Mouse (Mus musculus) neutrophil, adult 5-6 weeks (primary cell): Measurements from ENCODE around the gene 4930407I10Rik. TPM values are rescaled to one million over a fixed set of nuclear protein-coding genes. Genes with fewer than 3 reads are reported as not detected.

Experiments
- ATAC-seq: fragments of 151-379, 151-347 bp; 2 replicates; pipeline ENCODE4 v1.8.0; 2017; ENCODE audit warnings: mild to moderate bottlenecking, moderate TSS enrichment; ENCODE audit not compliant: insufficient number of reproducible peaks, poor library complexity, low FRiP score, severe bottlenecking; ENCODE audit errors: extremely low read depth
- total RNA-seq: library from RNA; stranded (forward); fragments of 200-1000 nt; gene quantifications from 2 replicates; pipeline ENCODE4 v1.2.3, GENCODE M21; 2017

The 4930407I10Rik gene
- total RNA-seq = not detected in 2 replicates

DNA sequence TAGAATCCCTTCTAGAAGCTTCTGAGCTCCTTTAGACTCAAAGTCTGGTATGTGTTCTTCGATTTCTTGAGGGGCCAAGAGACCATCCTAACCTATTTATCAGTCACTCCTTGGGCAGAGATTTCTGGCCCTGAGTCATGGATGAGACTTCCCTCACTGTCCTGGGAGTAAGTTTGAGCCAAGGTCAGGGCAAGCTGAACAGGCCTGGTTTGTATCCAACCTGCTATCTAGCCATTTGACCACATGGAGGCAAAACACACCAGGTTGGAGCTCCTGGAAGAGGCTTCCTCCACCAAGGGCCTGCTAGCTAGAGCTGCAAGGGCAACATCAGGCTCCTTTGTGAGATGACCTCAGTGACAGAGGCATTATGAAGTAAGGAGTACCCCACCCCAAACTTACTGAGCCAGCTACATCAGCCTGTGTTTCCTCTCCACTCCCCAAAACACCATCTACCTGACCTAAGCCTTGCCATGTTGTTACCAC is at the start of gene 4930407I10Rik:
TSS of gene 4930407I10Rik (plus strand) at position 433 of the 483 bp plus-strand sequence.
- ATAC-seq = no peak

DNA sequence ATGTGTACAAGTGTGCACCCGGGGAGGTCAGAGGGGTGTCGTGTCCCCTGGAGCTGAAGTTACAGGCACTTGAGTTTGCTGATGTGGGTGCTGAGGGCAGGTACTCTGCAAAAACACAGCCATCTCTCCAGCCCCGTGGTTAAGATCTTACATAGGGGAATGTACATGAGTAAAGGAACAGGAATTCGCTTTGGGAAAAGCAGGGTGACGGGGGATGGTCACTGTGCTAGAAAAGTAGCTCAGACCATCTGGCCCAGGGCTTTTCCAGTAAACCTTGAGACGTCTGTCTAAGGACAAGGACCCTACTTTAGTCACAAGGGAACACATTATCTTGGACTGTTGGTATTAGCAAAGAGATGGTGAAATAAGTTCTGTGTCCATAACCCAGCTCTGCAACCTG is 47.0 kb upstream of the 4930407I10Rik start:
- ATAC-seq = no peak

DNA sequence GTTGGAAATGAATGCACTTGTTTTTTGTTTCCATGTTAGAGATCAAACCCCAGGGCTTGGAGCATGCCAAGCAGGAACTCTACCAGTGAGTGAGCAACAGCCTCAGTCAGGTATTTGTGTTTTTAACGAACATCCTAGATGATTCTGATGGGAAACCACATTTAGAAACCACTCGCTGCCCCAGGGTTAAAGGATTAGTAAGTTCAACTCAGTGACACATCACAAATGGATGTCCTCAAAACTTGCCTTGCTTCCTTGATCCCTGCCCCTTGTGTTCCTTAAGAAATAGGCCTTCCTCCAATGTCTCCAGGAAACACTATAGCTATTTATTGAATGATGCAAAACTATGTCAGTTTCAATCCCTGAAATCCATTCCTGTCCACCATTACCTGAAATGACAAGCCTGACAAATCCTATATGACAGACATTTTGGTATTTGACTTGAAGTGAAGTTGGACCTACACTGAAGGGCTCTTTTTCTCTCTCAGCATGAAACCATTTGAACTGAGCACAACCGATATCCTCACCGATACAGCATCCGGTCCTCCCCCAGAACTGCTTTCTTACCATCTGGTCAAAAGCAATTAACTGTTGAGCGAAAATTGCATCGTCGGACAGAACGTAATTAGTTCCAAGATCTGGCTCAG is 44.1 kb upstream of the 4930407I10Rik start:
- ATAC-seq = no peak

DNA sequence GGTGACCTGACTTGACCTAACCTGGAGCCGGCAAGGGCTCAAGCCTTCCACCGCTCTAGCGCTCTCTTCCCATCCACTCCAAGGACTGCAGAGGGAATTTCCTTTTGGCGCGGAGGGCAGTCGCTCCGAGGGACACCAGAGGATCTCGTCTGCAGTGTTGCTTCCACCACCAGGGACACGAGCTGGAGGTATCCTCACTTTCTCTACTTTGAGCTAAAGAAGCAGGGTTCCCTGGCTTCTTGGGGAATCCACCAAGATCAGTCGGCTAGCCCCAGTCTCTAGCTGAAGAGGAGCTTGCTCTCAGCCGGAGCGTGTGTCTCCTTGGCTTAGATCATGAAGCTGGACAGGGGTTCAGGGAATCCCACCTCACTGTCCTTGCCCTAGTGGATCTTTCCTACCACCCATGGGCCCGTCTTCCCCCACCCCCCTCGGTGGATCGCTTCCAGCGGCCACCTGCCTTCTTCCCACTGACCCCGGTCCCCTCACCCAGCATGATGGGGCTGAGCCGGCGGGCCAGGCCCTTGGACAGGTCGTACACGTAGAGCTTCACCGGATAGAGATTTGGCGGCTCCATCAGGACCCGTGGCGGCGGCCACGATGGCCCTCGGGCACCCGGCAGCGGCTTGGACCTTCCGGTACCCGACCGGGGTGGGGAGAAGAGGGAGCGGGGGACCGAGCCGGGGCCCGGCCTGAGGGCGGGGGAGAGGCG is 43.4 kb upstream of the 4930407I10Rik start:
- no peak for ATAC-seq

DNA sequence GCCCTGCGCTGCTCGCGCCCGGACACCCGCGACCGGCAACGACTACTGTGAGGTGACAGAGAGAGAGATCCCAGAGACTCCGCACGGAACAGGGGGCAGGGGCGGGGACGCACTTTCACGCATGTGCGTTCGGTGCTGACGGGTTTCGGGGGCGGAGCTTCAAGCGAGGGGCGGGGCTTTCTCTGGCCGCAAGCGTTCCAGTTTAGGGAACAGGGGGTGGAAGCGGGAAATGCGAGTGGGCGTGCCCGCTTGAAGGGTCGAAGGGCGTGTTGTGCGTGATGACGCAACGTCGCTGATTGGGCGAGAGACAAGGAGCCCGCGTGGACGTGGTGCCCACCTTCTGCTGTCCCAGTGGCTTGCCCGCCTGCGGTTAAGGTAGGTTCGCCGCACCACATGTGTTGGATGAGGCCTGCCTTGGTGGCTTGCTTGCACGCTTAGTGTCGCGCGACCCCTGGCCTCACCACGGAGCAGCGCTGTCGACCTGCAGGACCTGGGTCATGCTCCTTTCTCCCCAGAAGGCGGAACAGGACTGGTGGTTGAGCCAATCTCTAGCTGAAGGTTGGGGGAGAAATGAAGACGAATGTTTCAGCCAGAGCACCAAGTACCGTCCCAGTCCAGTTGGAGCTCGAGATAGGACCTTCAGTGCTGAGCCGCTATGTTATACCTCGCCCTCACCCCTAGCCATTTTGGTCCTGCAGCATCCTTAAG is 42.7 kb upstream of the 4930407I10Rik start:
- ATAC-seq = peak; percentile 93

DNA sequence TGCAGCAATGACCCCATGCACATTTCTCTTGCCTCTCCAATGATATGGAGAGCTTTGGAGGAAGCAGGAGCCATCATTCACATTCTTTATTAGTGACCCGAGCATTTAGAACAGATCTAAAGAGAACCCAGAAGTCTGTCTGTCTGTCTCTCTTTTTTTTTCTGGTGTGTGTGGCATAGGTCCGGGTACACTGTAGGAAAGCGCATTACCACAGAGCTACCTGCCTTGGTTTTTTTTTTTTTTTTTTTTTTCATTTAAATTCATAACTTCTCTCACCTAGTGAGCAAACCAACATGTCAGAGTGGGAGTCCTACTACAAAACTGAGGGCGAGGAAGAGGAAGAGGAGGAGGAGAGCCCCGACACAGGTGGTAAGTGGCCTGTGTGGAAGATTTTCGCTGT is 42.1 kb upstream of the 4930407I10Rik start:
- ATAC-seq = no peak

DNA sequence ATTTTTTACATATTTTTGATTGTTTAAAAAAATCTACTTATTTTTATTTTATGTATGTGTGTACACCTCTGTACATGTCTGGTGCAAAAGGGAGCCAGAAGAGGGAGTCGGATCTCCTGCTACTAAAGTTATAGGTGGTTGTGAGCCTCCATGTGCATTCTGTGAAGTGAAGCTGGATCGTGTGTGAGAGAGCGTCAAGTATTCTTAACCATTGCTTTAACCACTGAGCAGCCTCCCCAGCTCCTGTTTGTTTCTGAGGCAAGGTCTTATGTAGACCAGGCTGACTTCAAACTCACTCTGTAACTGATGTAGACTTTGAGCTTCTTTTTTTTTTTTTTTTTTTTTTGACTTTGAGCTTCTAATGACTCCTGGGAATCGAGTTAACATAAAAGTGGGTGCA is 41.5 kb upstream of the 4930407I10Rik start:
- ATAC-seq = no peak

DNA sequence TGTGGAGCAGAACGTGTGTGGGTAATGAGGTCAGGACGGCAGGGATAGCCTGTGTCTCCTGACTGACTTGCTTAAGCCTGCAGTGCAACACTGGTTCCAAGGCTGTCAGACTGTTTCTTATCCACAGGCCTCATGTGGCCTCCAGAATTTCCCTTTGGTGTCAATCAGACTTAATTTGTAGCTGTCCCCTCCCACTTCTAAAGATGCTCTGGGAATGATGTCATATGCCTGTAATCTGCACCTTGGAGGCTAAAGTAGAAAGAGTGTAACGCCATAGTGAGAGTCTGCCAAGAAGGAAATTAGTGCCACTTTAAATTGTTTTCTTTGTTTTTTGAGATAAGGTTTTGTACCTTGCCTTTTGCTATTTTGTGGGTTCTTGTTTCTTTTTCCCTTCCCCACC is 39.7 kb upstream of the 4930407I10Rik start:
- no peak for ATAC-seq

DNA sequence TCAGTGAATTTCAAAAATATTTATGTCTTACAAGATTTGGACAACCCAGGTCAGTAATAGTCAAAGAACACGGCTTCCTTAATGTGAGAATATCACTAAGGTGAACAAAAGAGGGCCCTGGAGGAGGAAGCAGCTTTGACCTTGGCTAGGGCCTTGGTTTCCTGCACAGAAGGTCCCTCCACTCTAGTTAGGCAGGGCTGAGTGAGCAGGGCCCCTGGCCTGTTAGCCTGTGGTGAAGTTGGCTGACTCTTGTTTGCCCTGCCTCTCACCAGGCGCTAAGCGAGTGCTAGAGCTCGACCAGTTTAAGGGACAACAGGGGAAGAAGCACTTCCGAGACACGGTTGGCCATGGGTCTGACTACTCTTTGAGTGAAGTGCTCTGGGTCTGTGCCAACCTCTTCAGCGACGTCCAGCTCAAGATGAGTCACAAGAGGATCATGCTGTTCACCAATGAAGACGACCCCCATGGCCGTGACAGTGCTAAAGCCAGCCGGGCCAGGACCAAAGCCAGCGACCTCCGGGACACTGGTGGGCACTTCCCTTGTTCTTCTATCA is 36.3 kb upstream of the 4930407I10Rik start:
- ATAC-seq = no peak

DNA sequence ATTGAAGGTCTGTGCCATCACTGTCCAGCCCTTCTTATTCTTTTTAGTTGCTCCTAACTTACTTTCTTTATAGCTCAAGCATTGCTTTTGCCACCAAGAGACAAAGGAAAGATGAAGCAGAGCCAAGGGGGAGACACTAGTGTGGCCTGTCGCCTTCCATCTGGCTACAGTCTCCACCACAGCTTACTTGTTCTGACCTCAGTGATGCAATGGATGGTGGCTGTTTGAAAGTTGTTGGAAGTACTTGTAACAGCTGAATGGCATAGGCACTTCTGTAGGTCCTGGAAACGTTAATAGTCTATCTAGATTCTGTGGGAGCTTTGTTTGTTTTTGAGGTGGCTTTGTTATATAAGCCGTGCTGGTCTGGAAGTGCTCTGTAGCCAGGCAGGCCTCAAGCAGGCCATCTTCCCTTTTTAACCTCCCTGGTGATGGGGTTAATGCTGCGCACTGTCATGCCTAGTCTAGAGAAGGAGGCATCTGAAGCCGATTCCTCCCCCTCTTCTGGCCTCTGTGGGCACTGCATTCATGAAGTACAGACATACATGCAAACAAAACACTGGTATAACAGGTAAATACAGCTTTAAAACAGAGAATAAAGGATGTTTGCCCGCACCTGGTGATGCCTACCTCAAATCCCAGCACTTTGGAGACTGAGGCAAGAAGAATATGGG is 34.9 kb upstream of the 4930407I10Rik start:
- no peak for ATAC-seq

DNA sequence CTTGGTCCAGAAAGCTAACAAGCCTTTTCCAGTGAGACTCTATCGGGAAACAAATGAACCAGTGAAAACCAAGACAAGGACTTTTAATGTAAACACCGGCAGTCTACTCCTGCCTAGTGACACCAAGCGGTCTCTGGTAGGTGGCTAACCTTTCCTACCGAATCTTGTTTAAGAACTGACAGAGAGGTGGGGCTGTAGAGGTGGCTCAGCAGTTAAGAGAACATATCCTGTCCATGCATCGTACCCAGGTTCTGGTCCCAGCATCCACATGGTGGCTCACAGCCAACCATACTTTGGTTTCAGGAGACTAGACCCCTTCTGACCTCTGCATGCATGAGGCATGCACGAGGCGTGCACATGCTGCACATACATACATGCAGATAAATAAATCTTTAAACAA is 31.7 kb upstream of the 4930407I10Rik start:
- ATAC-seq = no peak

DNA sequence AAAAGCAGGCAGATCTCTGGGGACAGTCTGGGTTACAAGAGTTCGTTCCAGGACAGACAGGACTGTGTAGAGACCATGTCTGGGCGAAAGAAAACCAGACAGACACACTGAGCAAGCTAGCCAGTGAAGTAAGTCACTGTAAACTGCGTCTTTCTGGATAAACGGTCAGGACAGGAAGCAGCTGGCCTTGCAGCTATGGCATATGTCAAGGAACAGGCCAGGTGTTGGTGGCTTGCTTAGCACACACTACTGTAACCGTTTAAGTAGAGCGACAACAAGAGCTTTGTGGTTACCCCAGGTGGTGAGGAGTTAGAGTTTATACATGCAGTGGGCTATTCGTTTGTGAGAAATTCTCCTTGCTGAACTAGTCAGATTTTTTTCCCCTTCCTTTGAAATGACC is 31.2 kb upstream of the 4930407I10Rik start:
- 0 out of 2 replicates have a peak, but pooled peaks have one; percentile 13 for ATAC-seq

DNA sequence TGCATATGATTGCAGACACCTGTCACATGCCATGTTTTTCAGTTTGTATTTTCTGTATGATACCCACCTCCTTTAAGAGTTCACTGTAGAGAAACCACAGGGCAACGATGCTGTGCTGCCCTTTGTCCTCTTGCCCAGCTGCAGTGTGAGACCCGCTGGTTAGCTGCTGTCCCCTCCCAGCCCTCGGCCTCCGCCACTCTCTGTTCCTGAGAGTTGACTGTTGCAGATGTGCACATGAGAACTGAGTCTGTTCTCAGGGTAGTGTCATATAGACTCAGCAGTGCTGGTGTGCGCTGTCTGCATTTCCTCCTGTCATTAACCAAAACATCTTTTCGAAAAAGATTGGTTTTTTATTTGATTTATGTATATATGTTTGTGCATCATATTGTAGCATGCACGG is 26.6 kb upstream of the 4930407I10Rik start:
- no peak for ATAC-seq

DNA sequence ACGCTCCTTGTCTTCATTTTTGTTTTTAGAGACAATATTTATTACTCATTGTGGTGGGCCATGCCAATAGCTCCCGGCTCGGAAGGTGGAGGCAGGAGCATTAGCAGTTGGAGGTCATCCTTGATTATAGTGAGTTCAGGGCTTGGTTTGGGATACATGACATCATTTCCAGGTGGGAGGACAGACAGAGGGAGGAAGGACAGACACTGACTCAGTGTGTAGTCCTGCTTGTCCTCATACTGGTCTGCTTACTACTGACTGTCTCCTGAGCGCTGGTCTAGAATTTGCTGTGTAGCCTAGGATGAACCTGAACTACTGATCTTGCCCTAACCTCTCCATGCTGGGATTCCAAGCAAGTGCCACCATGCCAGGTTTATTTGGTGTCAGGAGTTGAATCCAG is 25.2 kb upstream of the 4930407I10Rik start, which contains the start of gene Desi1:
TSS of gene Desi1 (minus strand) at position 101 of the 400 bp plus-strand sequence.
- no peak for ATAC-seq

DNA sequence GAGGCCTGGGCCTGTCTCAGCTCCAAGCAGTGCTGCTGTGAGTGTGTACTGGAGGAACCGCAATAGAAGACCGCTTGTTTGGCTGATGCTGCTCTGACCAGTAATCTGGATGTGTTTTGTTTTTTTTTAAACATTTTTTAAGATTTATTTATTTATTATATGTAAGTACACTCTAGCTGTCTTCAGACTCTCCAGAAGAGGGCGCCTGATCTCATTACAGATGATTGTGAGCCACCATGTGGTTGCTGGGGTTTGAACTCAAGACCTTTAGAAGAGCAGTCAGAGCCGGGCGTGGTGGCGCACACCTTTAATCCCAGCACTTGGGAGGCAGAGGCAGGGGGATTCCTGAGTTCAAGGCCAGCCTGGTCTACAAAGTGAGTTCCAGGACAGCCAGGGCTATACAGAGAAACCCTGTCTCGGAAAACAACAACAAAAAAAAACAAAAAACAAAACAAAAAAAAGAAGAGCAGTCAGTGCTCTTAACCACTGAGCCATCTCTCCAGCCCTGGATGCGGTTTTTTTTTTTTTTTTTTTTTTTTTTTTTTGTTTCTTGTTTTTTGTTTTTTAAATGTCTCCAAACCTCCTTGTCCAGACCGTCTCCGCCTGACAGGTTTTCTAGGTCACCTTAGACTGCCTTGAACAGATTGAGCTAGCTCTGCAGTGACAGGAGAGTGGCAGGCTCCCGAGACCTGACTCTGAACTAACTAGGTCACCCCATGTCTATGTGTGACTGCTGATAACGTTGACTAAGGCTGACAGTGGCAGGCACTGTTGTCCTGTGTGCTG is 22.9 kb upstream of the 4930407I10Rik start:
- no peak for ATAC-seq

DNA sequence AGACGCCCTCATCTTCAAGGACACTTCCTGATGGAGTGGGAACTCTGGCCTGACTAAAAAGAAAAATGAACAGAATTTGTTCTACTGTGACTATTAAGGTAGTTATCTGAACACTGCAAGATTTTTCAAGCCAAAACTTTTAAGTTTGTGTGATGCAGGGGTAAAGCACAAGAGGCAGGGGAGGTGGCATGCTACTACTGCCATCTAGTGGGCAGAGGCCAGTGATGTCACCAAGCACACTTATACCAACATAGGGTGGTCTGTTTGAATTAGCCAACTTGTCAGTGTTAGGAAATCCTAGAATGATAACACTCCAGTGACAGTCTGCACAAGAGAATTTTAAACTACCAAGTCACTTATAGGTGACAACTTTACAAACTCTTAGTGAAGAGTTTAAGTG is 18.3 kb upstream of the 4930407I10Rik start:
- peak; percentile 75; the same call in 1 of the 2 replicates for ATAC-seq

DNA sequence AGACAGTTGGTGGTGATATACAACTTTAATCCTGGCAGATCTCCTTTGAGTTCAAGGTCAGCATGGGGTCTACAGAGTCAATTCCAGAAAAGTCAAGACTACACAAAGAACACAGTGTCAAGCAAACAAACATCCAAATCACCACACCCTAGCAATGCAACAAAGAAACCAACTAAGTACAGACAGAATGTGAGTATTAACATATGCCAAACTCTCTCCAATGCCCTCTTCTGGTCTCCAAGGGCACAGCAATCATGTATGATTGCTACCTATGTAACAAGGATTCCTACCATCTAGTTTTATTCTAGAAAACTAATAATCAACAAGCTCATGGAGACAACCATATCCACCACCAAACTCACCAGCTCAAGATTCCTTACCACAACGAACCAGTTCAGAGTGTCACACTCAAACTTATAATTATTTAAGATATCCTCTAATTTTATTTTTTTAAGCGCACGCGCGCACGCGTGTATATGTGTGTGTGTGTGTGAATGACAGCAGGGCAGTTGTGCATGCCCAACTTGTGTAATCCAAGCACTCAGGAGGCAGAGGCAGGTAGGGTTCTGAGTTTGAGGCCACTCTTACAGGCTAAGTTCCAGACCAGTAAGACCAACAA is 14.7 kb upstream of the 4930407I10Rik start:
- ATAC-seq = no peak; the same call in 1 of the 2 replicates
